14 mouse cellular contexts compared by ENCODE assay signal in the genomic region with DNA sequence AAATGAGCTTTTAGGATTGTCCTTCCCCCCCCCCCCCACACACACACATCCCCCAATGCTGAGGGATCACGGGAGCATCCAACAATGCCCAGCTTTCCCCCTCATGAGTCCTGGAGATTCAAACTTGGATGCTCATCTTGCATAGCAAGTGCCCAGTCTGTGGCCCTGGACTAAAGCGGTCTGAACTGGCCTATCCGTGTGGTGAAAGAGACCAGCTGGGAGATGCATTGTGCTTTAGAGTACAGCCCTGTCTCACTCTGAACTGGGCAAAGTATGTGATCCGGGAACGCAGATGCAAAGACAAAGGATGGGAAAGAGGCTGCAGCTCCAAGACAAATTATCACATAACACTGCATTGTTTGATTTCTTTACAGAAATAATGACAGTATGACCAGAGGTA. TPM values are rescaled to one million over a fixed set of nuclear protein-coding genes. Genes with fewer than 3 reads are reported as not detected.
DNase-seq lines count a peak whose midpoint lies in the region; ATAC-seq lines count a peak whose summit lies in the region.
"Had no signal": no experiment of that assay in that cellular context is flagged by ENCODE, and none has a peak within 500 bp of the region (broad histone marks: within the 10 kb centered on the region; RNA-seq: fewer than 3 reads in every experiment).

No protein-coding gene starts in this region.

- 0 out of 2 replicates have a peak, but pooled peaks cover 2% of the 10 kb centered on the region for H3K4me1 ChIP-seq in forebrain, embryonic 11.5 days (replicated peaks; ENCODE audit: control insufficient read depth, insufficient read depth, low read length)
- H3K4me1 ChIP-seq in hindbrain, embryonic 13.5 days (replicated peaks) = peaks cover 18% of the 10 kb centered on the region
- peaks cover 14% of the 10 kb centered on the region for H3K4me1 ChIP-seq in midbrain, embryonic 14.5 days (ENCODE audit: control insufficient read depth, insufficient read depth, low read length)
- H3K4me1 ChIP-seq: liver, embryonic 15.5 days had no signal

- no peak overlapping the region for H3K9ac ChIP-seq in forebrain, embryonic 11.5 days (ENCODE audit: low read length)
- H3K9ac ChIP-seq in hindbrain, embryonic 13.5 days = no peak overlapping the region
- no peak overlapping the region for H3K9ac ChIP-seq in midbrain, embryonic 14.5 days (replicated peaks; ENCODE audit: low read length)
- H3K9ac ChIP-seq: liver, embryonic 15.5 days had no signal

- ATAC-seq in forebrain, embryonic 11.5 days (replicated peaks; ENCODE audit: low FRiP score) = 0 out of 2 replicates have a peak, but pooled peaks have one; percentile 55
- ATAC-seq in hindbrain, embryonic 13.5 days (ENCODE audit: low FRiP score) = peak; percentile 68
- peak; percentile 55; the same call in 1 of the 2 replicates for ATAC-seq in midbrain, embryonic 14.5 days (ENCODE audit: low FRiP score, low TSS enrichment)
- ATAC-seq: intestine, embryonic 16.5 days had no signal

- H3K36me3 ChIP-seq in forebrain, embryonic 11.5 days (ENCODE audit: control insufficient read depth, insufficient read depth, low read length) = no peaks in the 10 kb centered on the region
- H3K36me3 ChIP-seq in hindbrain, embryonic 13.5 days = peaks cover 35% of the 10 kb centered on the region
- H3K36me3 ChIP-seq in midbrain, embryonic 14.5 days (ENCODE audit: control insufficient read depth, insufficient read depth, low read length) = peaks cover 28% of the 10 kb centered on the region
- H3K36me3 ChIP-seq: G1E; liver, embryonic 15.5 days had no signal

- no peaks in the 10 kb centered on the region for H3K27me3 ChIP-seq in forebrain, embryonic 11.5 days (ENCODE audit: control insufficient read depth, insufficient read depth, low read length)
- no peaks in the 10 kb centered on the region for H3K27me3 ChIP-seq in hindbrain, embryonic 13.5 days
- H3K27me3 ChIP-seq in midbrain, embryonic 14.5 days (ENCODE audit: control insufficient read depth, insufficient read depth, low read length) = no peaks in the 10 kb centered on the region
- H3K27me3 ChIP-seq: liver, embryonic 15.5 days had no signal

- H3K9me3 ChIP-seq in forebrain, embryonic 11.5 days (ENCODE audit: control insufficient read depth, low read length) = no peaks in the 10 kb centered on the region; the same call in 1 of the 2 replicates
- H3K9me3 ChIP-seq in hindbrain, embryonic 13.5 days = no peaks in the 10 kb centered on the region
- H3K9me3 ChIP-seq in midbrain, embryonic 14.5 days (ENCODE audit: control insufficient read depth, low read length) = no peaks in the 10 kb centered on the region
- H3K9me3 ChIP-seq: G1E; liver, embryonic 15.5 days had no signal

- H3K4me3 ChIP-seq in forebrain, embryonic 11.5 days (ENCODE audit: low read depth, low read length) = no peak overlapping the region
- H3K4me3 ChIP-seq in hindbrain, embryonic 13.5 days = no peak overlapping the region
- no peak overlapping the region for H3K4me3 ChIP-seq in midbrain, embryonic 14.5 days (replicated peaks; ENCODE audit: low read depth, low read length)
- H3K4me3 ChIP-seq: liver, embryonic 15.5 days had no signal

- 55% methylated on average over 5 of the region's 5 CpGs for WGBS in forebrain, embryonic 11.5 days
- 29% methylated on average over 5 of the region's 5 CpGs for WGBS in hindbrain, embryonic 13.5 days
- 23% methylated on average over 5 of the region's 5 CpGs for WGBS in midbrain, embryonic 14.5 days

- H3K4me2 ChIP-seq in forebrain, embryonic 11.5 days (ENCODE audit: low read depth, low read length, severe bottlenecking) = no peak overlapping the region
- H3K4me2 ChIP-seq in hindbrain, embryonic 13.5 days = no peak overlapping the region
- no peak overlapping the region for H3K4me2 ChIP-seq in midbrain, embryonic 14.5 days (ENCODE audit: low read length)
- H3K4me2 ChIP-seq: liver, embryonic 15.5 days had no signal

- DNase-seq in Muller cell, postnatal 12 days (ENCODE audit: inconsistent ontology term) = peak; percentile 62
- DNase-seq in forebrain, embryonic 11.5 days (ENCODE audit: low spot score) = no peak
- DNase-seq in midbrain, embryonic 14.5 days = peak; percentile 48
- no peak for DNase-seq in ovary, postnatal 14 days (ENCODE audit: low spot score)
- DNase-seq in left cerebral cortex, adult 9 months (ENCODE audit: low spot score in 2 of 2) = no peak
- no peak for DNase-seq in lung, adult 18-20 months
- DNase-seq: adrenal gland, postnatal 36 days; heart, postnatal 14 days; kidney, postnatal 14 days had no signal

- H3K27ac ChIP-seq in forebrain, embryonic 11.5 days (ENCODE audit: low read depth, low read length) = peak overlapping the region; percentile 54; the same call in 1 of the 2 replicates
- peak overlapping the region; percentile 83 for H3K27ac ChIP-seq in hindbrain, embryonic 13.5 days
- H3K27ac ChIP-seq in midbrain, embryonic 14.5 days (replicated peaks; ENCODE audit: low read depth, low read length) = peak overlapping the region; percentile 68
- H3K27ac ChIP-seq: liver, embryonic 15.5 days; macrophage had no signal

RNA-seq across cellular contexts. Expression of gene 2510009E07Rik, which starts 40.1 kb away (rescaled TPM):
- 43.5 and 45.6 TPM in 2 replicates for polyA plus RNA-seq in forebrain, embryonic 11.5 days (2014; fragmentation: Nextera tagmentation; extraction: Ambion mirVana)
- polyA plus RNA-seq in hindbrain, embryonic 13.5 days (2015; fragmentation: Nextera tagmentation; extraction: Ambion mirVana) = 46.1 and 48.6 TPM in 2 replicates
- polyA plus RNA-seq in midbrain, embryonic 14.5 days (2014; fragmentation: Nextera tagmentation; extraction: Ambion mirVana) = 49.8 and 73.9 TPM in 2 replicates
- polyA plus RNA-seq: G1E had no signal

Comparison
In these comparisons a context has a peak if more than half of its experiments do, and no peak if none do; other contexts are left out.
1. DNase-seq: peak in Muller cell, postnatal 12 days (single experiment) and midbrain, embryonic 14.5 days (single experiment); none in forebrain, embryonic 11.5 days (single experiment), ovary, postnatal 14 days (single experiment), left cerebral cortex, adult 9 months (0 of 2) and lung, adult 18-20 months (0 of 2).
2. Peak in every context shown above with its lines, with median percentiles within 50 percentile points of each other: ATAC-seq and H3K27ac ChIP-seq.